Mouse (Mus musculus) small intestine, adult 2 months (tissue): ENCODE measurements around the gene Smc1a.

Experiments
- CTCF ChIP-seq: fragments of 200-500 bp; IDR thresholded peaks from 2 replicates; pipeline ENCODE4 v1.5.1; 2012; ENCODE audit warnings: low read depth, mild to moderate bottlenecking, control low read depth, inconsistent platforms, low read length, moderate library complexity, mixed read lengths; ENCODE audit not compliant: insufficient replicate concordance, insufficient read length; ENCODE audit errors: extremely low read depth
- POLR2A ChIP-seq: fragments of 200-500 bp; IDR thresholded peaks from 2 replicates; pipeline ENCODE4 v1.6.1; 2012; ENCODE audit warnings: low read depth, mild to moderate bottlenecking, control low read depth, inconsistent platforms, low read length, moderate library complexity

DNA sequence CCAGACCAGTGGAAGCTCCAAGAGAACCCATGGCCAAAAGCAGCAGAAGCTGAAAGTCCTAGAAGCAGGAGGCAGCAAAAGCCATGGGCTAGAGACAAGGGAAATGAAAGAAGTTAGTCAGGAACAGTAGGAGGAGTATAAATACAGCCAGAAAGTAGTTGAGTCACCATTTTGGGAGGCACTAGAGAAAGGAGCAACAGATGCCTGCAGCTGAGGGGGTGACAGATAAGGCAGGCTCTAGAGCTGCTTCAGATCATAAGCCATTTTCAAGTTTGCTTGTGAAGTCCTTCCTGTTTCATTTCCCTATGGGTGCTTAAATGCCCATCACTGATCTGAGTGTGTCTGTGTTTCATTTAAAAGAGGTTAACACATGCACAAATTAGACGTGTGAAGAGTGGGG lies 51.6 kb downstream of the Smc1a start:
- no peak for TF ChIP-seq CTCF
- TF ChIP-seq POLR2A: no peak
